ENCODE assay signal across 8 mouse cellular contexts in the genomic region with DNA sequence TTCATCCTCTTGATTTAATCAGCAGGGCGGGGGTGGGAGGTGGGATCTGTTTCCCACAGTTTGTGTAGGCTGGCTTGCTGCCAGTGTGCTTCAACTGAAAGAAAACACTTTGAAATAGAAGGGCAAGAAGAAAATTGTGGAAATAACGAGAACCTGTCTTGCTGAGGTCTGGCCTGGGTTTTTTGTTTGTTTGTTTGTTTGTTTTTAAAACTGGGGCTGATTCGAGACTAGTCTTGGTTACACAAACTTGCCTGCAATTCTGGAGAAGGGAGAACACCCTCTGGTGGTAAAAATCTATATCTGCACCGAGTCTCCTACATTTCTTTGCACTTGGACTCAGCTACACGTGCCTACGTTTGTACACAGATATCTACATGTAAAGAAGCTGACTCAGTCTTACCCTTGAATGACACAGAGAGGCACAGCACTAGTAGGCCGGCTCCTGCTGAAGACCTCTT. TPM values are rescaled to one million over a fixed set of nuclear protein-coding genes. Genes with fewer than 3 reads are reported as not detected.
DNase-seq lines count a peak whose midpoint lies in the region; ATAC-seq and TF ChIP-seq lines count a peak whose summit lies in the region.

No protein-coding gene starts in this region.

- peak; percentile 68 for TF ChIP-seq RAD21 in MEL (IDR thresholded peaks at IDR 0.05; ENCODE audit: low read depth, low read length)

- ATAC-seq in embryonic facial prominence, embryonic 11.5 days (replicated peaks; ENCODE audit: insufficient number of reproducible peaks, low FRiP score, low TSS enrichment, low read depth), result no peak
- ATAC-seq in common myeloid progenitor, adult 5-6 weeks (replicated peaks; ENCODE audit: low read depth, poor library complexity, severe bottlenecking), result peak; percentile 93
- peak; percentile 74; the same call in 1 of the 2 replicates for ATAC-seq in stomach, embryonic 16.5 days (ENCODE audit: insufficient read depth, low FRiP score)

- no peaks in the 10 kb centered on the region for H3K9me3 ChIP-seq in embryonic facial prominence, embryonic 11.5 days (replicated peaks; ENCODE audit: control insufficient read depth, low read length)
- no peaks in the 10 kb centered on the region; the same call in 1 of the 2 replicates for H3K9me3 ChIP-seq in embryonic facial prominence, embryonic 10.5 days
- no peaks in the 10 kb centered on the region for H3K9me3 ChIP-seq in MEL (replicated peaks; ENCODE audit: insufficient read depth, low read length)
- no peaks in the 10 kb centered on the region for H3K9me3 ChIP-seq in stomach, embryonic 16.5 days (replicated peaks; ENCODE audit: control insufficient read depth, low read length)

- DNase-seq in embryonic facial prominence, embryonic 11.5 days (ENCODE audit: low spot score), result peak; percentile 62
- no peak for DNase-seq in embryonic facial prominence, embryonic 10.5 days (ENCODE audit: low spot score)
- DNase-seq in MEL (ENCODE audit: low read depth, low spot score), result peak; percentile 88
- peak; percentile 59 to 71 for DNase-seq in heart, postnatal 10 days
- peak; percentile 37 for DNase-seq in layer of hippocampus, adult 9-10 months (ENCODE audit: low spot score)

- TF ChIP-seq CTCF in MEL (IDR thresholded peaks at IDR 0.05 in 2 of 3, conservative IDR thresholded peaks at IDR 0.05 in 1 of 3; ENCODE audit: control insufficient read depth in 1 of 3, insufficient read depth in 1 of 3, low read depth in 2 of 3, low read length in 3 of 3, poor library complexity in 1 of 3, severe bottlenecking in 1 of 3), result peak; percentile 7 to 75 (median 58); a peak in 5 of 6 replicates

- peak; percentile 62 to 66; a peak in 3 of 4 replicates for TF ChIP-seq EP300 in MEL (IDR thresholded peaks at IDR 0.05; ENCODE audit: low read depth in 1 of 2, low read length in 2 of 2)

- whole genome bisulfite sequencing in embryonic facial prominence, embryonic 11.5 days, result 29% methylated on average over 7 of the region's 7 CpGs
- WGBS in embryonic facial prominence, embryonic 10.5 days, result 33% methylated on average over 7 of the region's 7 CpGs
- 12% methylated on average over 7 of the region's 7 CpGs for WGBS in macrophage (ENCODE audit: missing documents)
- 17% methylated on average over 7 of the region's 7 CpGs for WGBS in stomach, embryonic 16.5 days

- H3K4me3 ChIP-seq in embryonic facial prominence, embryonic 11.5 days (ENCODE audit: low read depth, low read length), result no peak overlapping the region
- no peak overlapping the region for H3K4me3 ChIP-seq in embryonic facial prominence, embryonic 10.5 days
- H3K4me3 ChIP-seq in MEL (ENCODE audit: control insufficient read depth in 1 of 2, insufficient read depth in 1 of 2, low read depth in 2 of 2, low read length in 2 of 2) (peak overlapping the region; percentile 23 to 38; a peak in 3 of 4 replicates), macrophage (ENCODE audit: inconsistent target) (no peak overlapping the region)
- H3K4me3 ChIP-seq in stomach, embryonic 16.5 days (replicated peaks; ENCODE audit: low read length), result no peak overlapping the region

- H3K4me2 ChIP-seq in embryonic facial prominence, embryonic 11.5 days (ENCODE audit: low read depth, low read length), result no peak overlapping the region
- 0 out of 2 replicates have a peak overlapping the region, but pooled peaks have one; percentile 19 for H3K4me2 ChIP-seq in stomach, embryonic 16.5 days (ENCODE audit: low read depth, low read length)

- H3K27me3 ChIP-seq in embryonic facial prominence, embryonic 11.5 days (ENCODE audit: control insufficient read depth, insufficient read depth, low read length), result no peaks in the 10 kb centered on the region
- no peaks in the 10 kb centered on the region for H3K27me3 ChIP-seq in embryonic facial prominence, embryonic 10.5 days (replicated peaks; ENCODE audit: low read depth, poor library complexity, severe bottlenecking)
- H3K27me3 ChIP-seq in MEL (ENCODE audit: control insufficient read depth in 1 of 2, insufficient read depth in 2 of 2, low read length in 2 of 2), result no peaks in the 10 kb centered on the region; a peak in 1 of 4 replicates
- no peaks in the 10 kb centered on the region for H3K27me3 ChIP-seq in stomach, embryonic 16.5 days (ENCODE audit: control insufficient read depth, insufficient read depth, low read length)

- no peaks in the 10 kb centered on the region for H3K36me3 ChIP-seq in embryonic facial prominence, embryonic 11.5 days (replicated peaks; ENCODE audit: control insufficient read depth, insufficient read depth, low read depth, low read length)
- no peaks in the 10 kb centered on the region for H3K36me3 ChIP-seq in embryonic facial prominence, embryonic 10.5 days (replicated peaks)
- H3K36me3 ChIP-seq in MEL (ENCODE audit: control insufficient read depth in 1 of 2, insufficient read depth in 2 of 2, low read length in 2 of 2) (peaks cover 0 to 8% of the 10 kb centered on the region in 2 experiments; a peak in 2 of 4 replicates), macrophage (ENCODE audit: inconsistent target) (no peaks in the 10 kb centered on the region)
- H3K36me3 ChIP-seq in stomach, embryonic 16.5 days (ENCODE audit: control insufficient read depth, insufficient read depth, low read length), result no peaks in the 10 kb centered on the region

- H3K4me1 ChIP-seq in embryonic facial prominence, embryonic 11.5 days (ENCODE audit: control insufficient read depth, insufficient read depth, low read length), result no peaks in the 10 kb centered on the region
- H3K4me1 ChIP-seq in embryonic facial prominence, embryonic 10.5 days, result peaks cover 9% of the 10 kb centered on the region; the same call in 1 of the 2 replicates
- H3K4me1 ChIP-seq in MEL (ENCODE audit: control insufficient read depth in 1 of 2, insufficient read depth in 2 of 2, low read length in 2 of 2), result peaks cover 0 to 11% of the 10 kb centered on the region in 2 experiments; a peak in 2 of 4 replicates
- peaks cover 11% of the 10 kb centered on the region for H3K4me1 ChIP-seq in stomach, embryonic 16.5 days (ENCODE audit: control insufficient read depth, insufficient read depth, low read length)

- TF ChIP-seq POLR2A in MEL (IDR thresholded peaks at IDR 0.05; ENCODE audit: control insufficient read depth in 1 of 2, insufficient read depth in 1 of 2, low read depth in 1 of 2, low read length in 2 of 2, poor library complexity in 1 of 2), result no peak

- no peak overlapping the region for H3K9ac ChIP-seq in embryonic facial prominence, embryonic 11.5 days (replicated peaks; ENCODE audit: low read length)
- no peak overlapping the region; the same call in 1 of the 2 replicates for H3K9ac ChIP-seq in MEL (ENCODE audit: control insufficient read depth, low read depth, low read length, poor library complexity, severe bottlenecking)
- H3K9ac ChIP-seq in stomach, embryonic 16.5 days (ENCODE audit: low read length), result no peak overlapping the region

- H3K27ac ChIP-seq in embryonic facial prominence, embryonic 11.5 days (replicated peaks; ENCODE audit: low read depth, low read length), result no peak overlapping the region
- no peak overlapping the region for H3K27ac ChIP-seq in embryonic facial prominence, embryonic 10.5 days (replicated peaks)
- peak overlapping the region; percentile 63 for H3K27ac ChIP-seq in MEL (ENCODE audit: control insufficient read depth, low read depth, low read length)
- 0 out of 2 replicates have a peak overlapping the region, but pooled peaks have one; percentile 3 for H3K27ac ChIP-seq in macrophage
- peak overlapping the region; percentile 5; the same call in 1 of the 2 replicates for H3K27ac ChIP-seq in stomach, embryonic 16.5 days (ENCODE audit: low read length)

- H3K79me2 ChIP-seq in MEL (ENCODE audit: control insufficient read depth, insufficient read depth, low read length, poor library complexity) (no peaks in the 10 kb centered on the region), macrophage (ENCODE audit: inconsistent target) (no peaks in the 10 kb centered on the region)

- intact Hi-C loops in heart, postnatal 10 days (cut with DNase I), result loop anchor here (1.0 to 5.0 kb wide), 5 partner anchors 72 to 367 kb away; a partner anchor contains a TSS

TF ChIP-seq in MEL, 35 proteins besides CTCF, POLR2A, EP300 and RAD21 (continues in another document):
- TF ChIP-seq ZKSCAN1 (IDR thresholded peaks at IDR 0.05; ENCODE audit: low read depth, low read length), result no peak
- TF ChIP-seq USF2 (IDR thresholded peaks at IDR 0.05; ENCODE audit: borderline replicate concordance in 1 of 2, insufficient read depth in 1 of 2, low read depth in 1 of 2, low read length in 2 of 2), result no peak
- TF ChIP-seq UBTF (IDR thresholded peaks at IDR 0.05; ENCODE audit: borderline replicate concordance, insufficient read depth, low read depth, low read length), result no peak
- TF ChIP-seq HCFC1 (IDR thresholded peaks at IDR 0.05; ENCODE audit: low read depth, low read length), result no peak

RNA-seq across cellular contexts. Expression of a gene that starts 35.2 kb away (rescaled TPM):
- polyA plus RNA-seq in embryonic facial prominence, embryonic 11.5 days (2014; fragmentation: Nextera tagmentation; extraction: Ambion mirVana), result 107 and 113 TPM in 2 replicates
- polyA plus RNA-seq in embryonic facial prominence, embryonic 10.5 days (2016; fragmentation: Nextera tagmentation; extraction: Ambion mirVana), result 118 and 122 TPM in 2 replicates
- total RNA-seq in MEL (2012; rRNA removed), result 62.2 and 65.2 TPM in 2 replicates
- polyA plus RNA-seq in MEL (2012; ENCODE audit: insufficient read depth in 1 of 2, insufficient read length in 2 of 2, low read depth in 1 of 2, low replicate concordance in 2 of 2, missing spikeins in 1 of 2), result 10 to 100 TPM in 1 of 2 experiments, not detected in 1; 69.2 TPM
- 51.7 and 63.4 TPM in 2 replicates for total RNA-seq in common myeloid progenitor, adult 5-6 weeks (2017)
- total RNA-seq in heart, postnatal 10 days (2021), result 10 to 100 TPM; 21.1 to 22.8 TPM
- total RNA-seq in macrophage (2018; cell fraction: chromatin; rRNA removed), result 10 to 100 TPM; 10.4 to 37.3 (median 25.5) TPM
- total RNA-seq in macrophage (2018; cell fraction: cytosol; rRNA removed), result 10 to 100 TPM; 14.7 to 28.8 (median 21.4) TPM
- 10 to 100 TPM; 10.2 to 37.9 (median 22.5) TPM for total RNA-seq in macrophage (2018; cell fraction: nucleus; rRNA removed)
- 21.8 to 38.3 TPM (median 26.9 TPM) in 3 replicates for polyA plus RNA-seq in macrophage (2018)
- polyA plus RNA-seq in stomach, embryonic 16.5 days (2015; fragmentation: Nextera tagmentation; extraction: Ambion mirVana), result 68.3 and 68.6 TPM in 2 replicates

RNA-seq across cellular contexts. Expression of a gene that starts 50.5 kb away (rescaled TPM):
- 126 and 134 TPM in 2 replicates for polyA plus RNA-seq in embryonic facial prominence, embryonic 11.5 days (2014; fragmentation: Nextera tagmentation; extraction: Ambion mirVana)
- polyA plus RNA-seq in embryonic facial prominence, embryonic 10.5 days (2016; fragmentation: Nextera tagmentation; extraction: Ambion mirVana), result 101 TPM in 2 replicates
- total RNA-seq in MEL (2012; rRNA removed), result 59.4 and 63.0 TPM in 2 replicates
- polyA plus RNA-seq in MEL (2012; ENCODE audit: insufficient read depth in 1 of 2, insufficient read length in 2 of 2, low read depth in 1 of 2, low replicate concordance in 2 of 2, missing spikeins in 1 of 2) (10 to 100 TPM; 61.6 to 65.5 TPM), macrophage (2018) (40.7 to 97.5 TPM (median 58.2 TPM) in 3 replicates)
- total RNA-seq in common myeloid progenitor, adult 5-6 weeks (2017), result 116 and 162 TPM in 2 replicates
- total RNA-seq in heart, postnatal 10 days (2021), result 100 to 1,000 TPM; 581 to 631 TPM
- 10 to 100 TPM; 25.0 to 96.3 (median 60.4) TPM for total RNA-seq in macrophage (2018; cell fraction: chromatin; rRNA removed)
- total RNA-seq in macrophage (2018; cell fraction: cytosol; rRNA removed), result 10 to 100 TPM; 34.5 to 45.9 (median 39.0) TPM
- 10 to 100 TPM; 17.5 to 68.7 (median 32.9) TPM for total RNA-seq in macrophage (2018; cell fraction: nucleus; rRNA removed)
- polyA plus RNA-seq in stomach, embryonic 16.5 days (2015; fragmentation: Nextera tagmentation; extraction: Ambion mirVana), result 106 and 122 TPM in 2 replicates

Comparison
In these comparisons a context has a peak if more than half of its experiments do, and no peak if none do; other contexts are left out.
1. H3K27ac ChIP-seq: peak in MEL (single experiment), macrophage (single experiment) and stomach, embryonic 16.5 days (single experiment); none in embryonic facial prominence, embryonic 11.5 days (single experiment) and embryonic facial prominence, embryonic 10.5 days (single experiment).
2. H3K4me3 ChIP-seq: peak in MEL (2 of 2); none in embryonic facial prominence, embryonic 11.5 days (single experiment), embryonic facial prominence, embryonic 10.5 days (single experiment), macrophage (single experiment) and stomach, embryonic 16.5 days (single experiment).